Mouse (Mus musculus): Measurements from ENCODE around the gene Rcl1. TPM values are rescaled to one million over a fixed set of nuclear protein-coding genes. Genes with fewer than 3 reads are reported as not detected.

The Rcl1 gene
- polyA plus RNA-seq, 1 experiment: 17.6 TPM

GRCm38 (mm10) chr19:29188879-29189278, 87.7 kb downstream of the Rcl1 start:
- TF ChIP-seq CTCF (IDR thresholded peaks at IDR 0.05; ENCODE audit: borderline replicate concordance, extremely low read depth, insufficient read depth, insufficient read length) (no peak), POLR2A (IDR thresholded peaks at IDR 0.05; ENCODE audit: borderline replicate concordance, extremely low read depth, insufficient read depth, insufficient read length, poor library complexity, severe bottlenecking) (no peak)
- no peak for DNase-seq (ENCODE audit: low read depth)

Other genes starting within 250 kb of the Rcl1 start
- gene Plpp6, start 137.4 kb upstream of the Rcl1 start, polyA plus RNA-seq (2012; rRNA removed): 7.9 and 10.4 TPM in 2 replicates
- gene 4430402I18Rik, start 133.6 kb upstream of the Rcl1 start, polyA plus RNA-seq (2012; rRNA removed): 0.74 and 0.90 TPM in 2 replicates
- 44.0 and 46.5 TPM in 2 replicates for gene Cdc37l1, start 111.0 kb upstream of the Rcl1 start, polyA plus RNA-seq (2012; rRNA removed)
- gene Ak3, start 53.4 kb upstream of the Rcl1 start, polyA plus RNA-seq (2012; rRNA removed): 32.7 and 39.0 TPM in 2 replicates
- 27.3 and 29.5 TPM in 2 replicates for gene Jak2, start 150.5 kb downstream of the Rcl1 start, polyA plus RNA-seq (2012; rRNA removed)
- 1.0 and 1.6 TPM in 2 replicates for gene Insl6, start 224.0 kb downstream of the Rcl1 start, polyA plus RNA-seq (2012; rRNA removed)
- gene Rln1, start 233.3 kb downstream of the Rcl1 start, polyA plus RNA-seq (2012; rRNA removed): 1.3 and 1.5 TPM in 2 replicates

Measured in brain, embryonic 14.5 days (tissue).